Mouse (Mus musculus): ENCODE data around the gene Slc27a5. TPM values are rescaled to one million over a fixed set of nuclear protein-coding genes. Genes with fewer than 3 reads are reported as not detected.

The Slc27a5 gene
- total RNA-seq, 1 experiment from 2014 or later: 51.1 TPM

Other genes starting within 250 kb of the Slc27a5 start
- 2.8 and 3.7 TPM in 2 replicates for gene Zscan18, start 194.6 kb downstream of the Slc27a5 start, total RNA-seq (2021)
- 9.0 and 11.8 TPM in 2 replicates for gene Zfp329, start 179.3 kb downstream of the Slc27a5 start, total RNA-seq (2021)
- 22.8 and 23.2 TPM in 2 replicates for gene Zfp110, start 163.4 kb downstream of the Slc27a5 start, total RNA-seq (2021)
- 3.7 and 4.7 TPM in 2 replicates for gene Zfp128, start 117.0 kb downstream of the Slc27a5 start, total RNA-seq (2021)
- gene Zscan22, start 100.4 kb downstream of the Slc27a5 start, total RNA-seq (2021): 11.0 and 12.5 TPM in 2 replicates
- gene Rps5, start 75.9 kb downstream of the Slc27a5 start, total RNA-seq (2021): 842 and 996 TPM in 2 replicates
- gene Rnf225, start 70.8 kb downstream of the Slc27a5 start, total RNA-seq (2021): 0.41 and 0.52 TPM in 2 replicates
- 8.0 and 9.5 TPM in 2 replicates for gene Zfp324, start 32.4 kb downstream of the Slc27a5 start, total RNA-seq (2021)
- 6.0 and 7.2 TPM in 2 replicates for gene Zfp446, start 20.3 kb downstream of the Slc27a5 start, total RNA-seq (2021)
- 247 and 252 TPM in 2 replicates for gene Trim28, start 922 bp upstream of the Slc27a5 start, total RNA-seq (2021)
- gene Zbtb45, start 11.8 kb upstream of the Slc27a5 start, total RNA-seq (2021): 12.8 and 13.2 TPM in 2 replicates
- gene Chmp2a, start 36.6 kb upstream of the Slc27a5 start, total RNA-seq (2021): 173 and 179 TPM in 2 replicates
- gene Ube2m, start 40.1 kb upstream of the Slc27a5 start, total RNA-seq (2021): 191 and 201 TPM in 2 replicates
- gene Mzf1, start 56.6 kb upstream of the Slc27a5 start, total RNA-seq (2021): 2.6 and 3.4 TPM in 2 replicates
- gene Vmn1r85, start 97.0 kb upstream of the Slc27a5 start, total RNA-seq (2021): not detected in 2 replicates
- gene Vmn1r86, start 121.7 kb upstream of the Slc27a5 start, total RNA-seq (2021): not detected in 2 replicates
- not detected in 2 replicates for gene Vmn1r87, start 142.0 kb upstream of the Slc27a5 start, total RNA-seq (2021)
- gene Vmn1r88, start 161.4 kb upstream of the Slc27a5 start, total RNA-seq (2021): 0.11 and 0.19 TPM in 2 replicates
- not detected in 2 replicates for gene Vmn1r89, start 214.8 kb upstream of the Slc27a5 start, total RNA-seq (2021)